Mouse (Mus musculus) limb, embryonic 12.5 days (tissue): ENCODE measurements around the gene Trmt5. TPM values are rescaled to one million over a fixed set of nuclear protein-coding genes. Genes with fewer than 3 reads are reported as not detected.
A peak's percentile ranks its signal among the peaks of the same experiment; 100 is the strongest.

Source experiments
- ATAC-seq: fragments of 200-750 bp; cut with Nextera tagmentation; 2 replicates; pipeline ENCODE4 v1.8.0; 2017; ENCODE audit warnings: low read depth, moderate TSS enrichment; ENCODE audit not compliant: insufficient number of reproducible peaks, insufficient read depth, low FRiP score, low TSS enrichment
- H3K27ac ChIP-seq: fragments of 300-500 bp; sonication (generic); 2 replicates; pipeline ENCODE4 v1.5.1; 2016; ENCODE audit warnings: mild to moderate bottlenecking, moderate library complexity
- H3K27me3 ChIP-seq: fragments of 300-500 bp; sonication (generic); 2 replicates; pipeline ENCODE4 v1.6.1; 2016; ENCODE audit warnings: mild to moderate bottlenecking, moderate library complexity
- H3K36me3 ChIP-seq: fragments of 300-500 bp; sonication (generic); 2 replicates; pipeline ENCODE4 v1.6.1; 2016; ENCODE audit warnings: mild to moderate bottlenecking, moderate library complexity
- H3K4me1 ChIP-seq: fragments of 300-500 bp; sonication (generic); replicated peaks from 2 replicates; pipeline ENCODE4 v1.6.1; 2016
- H3K4me2 ChIP-seq: fragments of 300-500 bp; sonication (generic); 2 replicates; pipeline ENCODE4 v1.6.1; 2016; ENCODE audit warnings: mild to moderate bottlenecking, moderate library complexity
- H3K4me3 ChIP-seq: fragments of 300-500 bp; sonication (generic); replicated peaks from 2 replicates; pipeline ENCODE4 v1.5.1; 2016; ENCODE audit warnings: mild to moderate bottlenecking
- H3K9ac ChIP-seq: fragments of 300-500 bp; sonication (generic); replicated peaks from 2 replicates; pipeline ENCODE4 v1.6.1; 2016; ENCODE audit warnings: mild to moderate bottlenecking, moderate library complexity
- H3K9me3 ChIP-seq: fragments of 300-500 bp; sonication (generic); 2 replicates; pipeline ENCODE4 v1.6.1; 2016; ENCODE audit warnings: mild to moderate bottlenecking, moderate library complexity
- WGBS: fragments of 180-500 bp; shearing (Covaris S2); methylation state at CpG from one replicate; pipeline ENCODE4 v1.1.7; 2016; 5-methylcytosine and 5-hydroxymethylcytosine counted together
- polyA plus RNA-seq: library from polyadenylated mRNA; unstranded; fragments of >200 nt; fragmentation: Nextera tagmentation; extraction: Ambion mirVana; gene quantifications from 2 replicates; pipeline ENCODE4 v1.2.1, GENCODE M21; 2016

Gene Trmt5
- polyA plus RNA-seq, 1 experiment from 2014 or later = 23.7 TPM

GRCm38 (mm10) chr12:73269933-73270332 lies 16.6 kb downstream of the Trmt5 start:
- 20% methylated on average over 4 of the region's 4 CpGs for WGBS
- no peak overlapping the region for H3K4me2 ChIP-seq
- no peaks in the 10 kb centered on the region for H3K27me3 ChIP-seq
- H3K4me3 ChIP-seq = no peak overlapping the region
- H3K27ac ChIP-seq = peak overlapping the region; percentile 56
- ATAC-seq = peak; percentile 80
- H3K36me3 ChIP-seq = peaks cover 12% of the 10 kb centered on the region; the same call in 1 of the 2 replicates
- H3K4me1 ChIP-seq = peaks cover 44% of the 10 kb centered on the region
- H3K9me3 ChIP-seq = no peaks in the 10 kb centered on the region
- no peak overlapping the region for H3K9ac ChIP-seq

GRCm38 (mm10) chr12:73269531-73269930 lies 17.0 kb downstream of the Trmt5 start:
- H3K9me3 ChIP-seq = no peaks in the 10 kb centered on the region
- H3K4me3 ChIP-seq = no peak overlapping the region
- 0 out of 2 replicates have a peak, but pooled peaks have one; percentile 56 for ATAC-seq
- H3K9ac ChIP-seq = no peak overlapping the region
- no peak overlapping the region for H3K4me2 ChIP-seq
- H3K4me1 ChIP-seq = peaks cover 44% of the 10 kb centered on the region
- H3K36me3 ChIP-seq = peaks cover 8% of the 10 kb centered on the region; the same call in 1 of the 2 replicates
- H3K27ac ChIP-seq = no peak overlapping the region
- WGBS = 31% methylated on average over 3 of the region's 3 CpGs
- H3K27me3 ChIP-seq = no peaks in the 10 kb centered on the region

- no peaks in the 10 kb centered on the region for H3K27me3 ChIP-seq
- H3K9ac ChIP-seq = no peak overlapping the region
- 43% methylated on average over 1 of the region's 1 CpGs for WGBS
- H3K27ac ChIP-seq = peak overlapping the region; percentile 67; the same call in 1 of the 2 replicates
- H3K9me3 ChIP-seq = no peaks in the 10 kb centered on the region
- ATAC-seq = no peak
- no peaks in the 10 kb centered on the region for H3K36me3 ChIP-seq
- peaks cover 44% of the 10 kb centered on the region for H3K4me1 ChIP-seq
- H3K4me2 ChIP-seq = no peak overlapping the region
- no peak overlapping the region for H3K4me3 ChIP-seq
These were observed 18.0 kb downstream of the Trmt5 start for GRCm38 (mm10) chr12:73268497-73268896.

- WGBS = 81% methylated on average over 1 of the region's 1 CpGs
- Histone ChIP-seq H3K4me2 (no peak overlapping the region), H3K9me3 (peaks cover 10% of the 10 kb centered on the region; the same call in 1 of the 2 replicates), H3K27ac (no peak overlapping the region), H3K4me1 (peaks cover 27% of the 10 kb centered on the region), H3K9ac (no peak overlapping the region), H3K27me3 (no peaks in the 10 kb centered on the region), H3K4me3 (no peak overlapping the region), H3K36me3 (no peaks in the 10 kb centered on the region)
- no peak for ATAC-seq
These were observed 19.9 kb downstream of the Trmt5 start for GRCm38 (mm10) chr12:73266597-73266996.

GRCm38 (mm10) chr12:73265381-73265978 lies 21.0 kb downstream of the Trmt5 start:
- no peaks in the 10 kb centered on the region for H3K27me3 ChIP-seq
- H3K36me3 ChIP-seq = no peaks in the 10 kb centered on the region
- WGBS = 82% methylated on average over 3 of the region's 3 CpGs
- no peak overlapping the region for H3K4me2 ChIP-seq
- peaks cover 20% of the 10 kb centered on the region for H3K4me1 ChIP-seq
- peaks cover 12% of the 10 kb centered on the region; the same call in 1 of the 2 replicates for H3K9me3 ChIP-seq
- H3K9ac ChIP-seq = no peak overlapping the region
- ATAC-seq = no peak
- H3K27ac ChIP-seq = no peak overlapping the region
- H3K4me3 ChIP-seq = no peak overlapping the region

GRCm38 (mm10) chr12:73260339-73260738 lies 26.2 kb downstream of the Trmt5 start:
- WGBS = 96% methylated on average over 1 of the region's 1 CpGs
- no peak for ATAC-seq
- Histone ChIP-seq H3K4me1 (no peaks in the 10 kb centered on the region), H3K27me3 (no peaks in the 10 kb centered on the region), H3K27ac (no peak overlapping the region), H3K36me3 (no peaks in the 10 kb centered on the region), H3K4me3 (no peak overlapping the region), H3K9ac (no peak overlapping the region), H3K9me3 (peaks cover 12% of the 10 kb centered on the region; the same call in 1 of the 2 replicates), H3K4me2 (no peak overlapping the region)

GRCm38 (mm10) chr12:73259269-73259668 lies 27.2 kb downstream of the Trmt5 start:
- Histone ChIP-seq H3K36me3 (no peaks in the 10 kb centered on the region), H3K27ac (no peak overlapping the region), H3K4me3 (no peak overlapping the region), H3K4me1 (no peaks in the 10 kb centered on the region), H3K27me3 (no peaks in the 10 kb centered on the region), H3K9me3 (peaks cover 12% of the 10 kb centered on the region; the same call in 1 of the 2 replicates), H3K9ac (no peak overlapping the region), H3K4me2 (no peak overlapping the region)
- WGBS = 93% methylated on average over 6 of the region's 6 CpGs
- no peak for ATAC-seq

GRCm38 (mm10) chr12:73255006-73255405 lies 31.5 kb downstream of the Trmt5 start:
- H3K36me3 ChIP-seq = no peaks in the 10 kb centered on the region
- WGBS = 83% methylated on average over 2 of the region's 2 CpGs
- no peak for ATAC-seq
- H3K4me2 ChIP-seq = no peak overlapping the region
- H3K27me3 ChIP-seq = no peaks in the 10 kb centered on the region
- H3K4me1 ChIP-seq = no peaks in the 10 kb centered on the region
- H3K9me3 ChIP-seq = no peaks in the 10 kb centered on the region
- H3K9ac ChIP-seq = no peak overlapping the region
- no peak overlapping the region for H3K27ac ChIP-seq
- H3K4me3 ChIP-seq = no peak overlapping the region

GRCm38 (mm10) chr12:73245687-73246086 lies 40.8 kb downstream of the Trmt5 start:
- H3K4me2 ChIP-seq = no peak overlapping the region
- H3K4me1 ChIP-seq = peaks cover 16% of the 10 kb centered on the region
- ATAC-seq = no peak
- H3K36me3 ChIP-seq = no peaks in the 10 kb centered on the region
- H3K27ac ChIP-seq = peak overlapping the region; percentile 74; the same call in 1 of the 2 replicates
- H3K9ac ChIP-seq = no peak overlapping the region
- no peaks in the 10 kb centered on the region for H3K27me3 ChIP-seq
- 31% methylated on average over 5 of the region's 5 CpGs for WGBS
- no peak overlapping the region for H3K4me3 ChIP-seq
- no peaks in the 10 kb centered on the region for H3K9me3 ChIP-seq

- peaks cover 16% of the 10 kb centered on the region for H3K4me1 ChIP-seq
These were observed 44.5 kb downstream of the Trmt5 start for GRCm38 (mm10) chr12:73241960-73242359.

GRCm38 (mm10) chr12:73232586-73232985 lies 53.9 kb downstream of the Trmt5 start:
- Histone ChIP-seq H3K9ac (no peak overlapping the region), H3K4me3 (no peak overlapping the region), H3K36me3 (0 out of 2 replicates have a peak, but pooled peaks cover 2% of the 10 kb centered on the region), H3K9me3 (no peaks in the 10 kb centered on the region), H3K27ac (no peak overlapping the region), H3K4me1 (peaks cover 6% of the 10 kb centered on the region; the same call in 1 of the 2 replicates), H3K27me3 (no peaks in the 10 kb centered on the region), H3K4me2 (no peak overlapping the region)
- WGBS = 29% methylated on average over 2 of the region's 2 CpGs
- no peak for ATAC-seq

More at GRCm38 (mm10) chr12:73241960-73242359, 44.5 kb downstream of the Trmt5 start:
- WGBS = 61% methylated on average over 10 of the region's 10 CpGs
- no peak overlapping the region for H3K27ac ChIP-seq
- peak; percentile 26; the same call in 1 of the 2 replicates for ATAC-seq
- no peaks in the 10 kb centered on the region for H3K27me3 ChIP-seq
- no peaks in the 10 kb centered on the region for H3K9me3 ChIP-seq
- no peak overlapping the region for H3K9ac ChIP-seq
- H3K4me2 ChIP-seq = no peak overlapping the region
- no peak overlapping the region for H3K4me3 ChIP-seq
- H3K36me3 ChIP-seq = no peaks in the 10 kb centered on the region

GRCm38 (mm10) chr12:73231552-73231951 lies 55.0 kb downstream of the Trmt5 start:
- Histone ChIP-seq H3K27me3 (no peaks in the 10 kb centered on the region), H3K9ac (no peak overlapping the region), H3K4me3 (no peak overlapping the region), H3K4me1 (peaks cover 6% of the 10 kb centered on the region; the same call in 1 of the 2 replicates), H3K36me3 (0 out of 2 replicates have a peak, but pooled peaks cover 1% of the 10 kb centered on the region), H3K4me2 (no peak overlapping the region), H3K9me3 (no peaks in the 10 kb centered on the region), H3K27ac (no peak overlapping the region)
- no peak for ATAC-seq
